Mouse (Mus musculus): ENCODE results near the gene Cops9.

GRCm38 (mm10) chr1:92614516-92614915 lies 27.3 kb downstream of the Cops9 start:
- TF ChIP-seq CTCF (IDR thresholded peaks at IDR 0.05; ENCODE audit: low read depth) (peak; percentile 23; the same call in 1 of the 2 replicates), EP300 (IDR thresholded peaks at IDR 0.05; ENCODE audit: low read depth) (no peak)
